Mouse (Mus musculus) embryonic facial prominence, embryonic 12.5 days (tissue): Measurements from ENCODE around the gene Olfr937. TPM values are rescaled to one million over a fixed set of nuclear protein-coding genes. Genes with fewer than 3 reads are reported as not detected.

ENCODE experiments used
- ATAC-seq: fragments of 200-750 bp; cut with Nextera tagmentation; 2 replicates; pipeline ENCODE4 v1.8.0; 2017; ENCODE audit not compliant: insufficient number of reproducible peaks, insufficient read depth, low FRiP score, low TSS enrichment
- H3K27ac ChIP-seq: fragments of 300-500 bp; sonication (generic); 2 replicates; pipeline ENCODE4 v1.5.1; 2016; ENCODE audit warnings: mild to moderate bottlenecking
- H3K27me3 ChIP-seq: fragments of 300-500 bp; sonication (generic); 2 replicates; pipeline ENCODE4 v1.6.1; 2016; ENCODE audit warnings: mild to moderate bottlenecking, moderate library complexity
- H3K36me3 ChIP-seq: fragments of 300-500 bp; sonication (generic); 2 replicates; pipeline ENCODE4 v1.6.1; 2016; ENCODE audit warnings: mild to moderate bottlenecking
- H3K4me1 ChIP-seq: fragments of 300-500 bp; sonication (generic); 2 replicates; pipeline ENCODE4 v1.6.1; 2016
- H3K4me2 ChIP-seq: fragments of 300-500 bp; sonication (generic); replicated peaks from 2 replicates; pipeline ENCODE4 v1.6.1; 2016; ENCODE audit warnings: mild to moderate bottlenecking, moderate library complexity
- H3K4me3 ChIP-seq: fragments of 300-500 bp; sonication (generic); 2 replicates; pipeline ENCODE4 v1.5.1; 2016; ENCODE audit warnings: mild to moderate bottlenecking
- H3K9ac ChIP-seq: fragments of 300-500 bp; sonication (generic); 2 replicates; pipeline ENCODE4 v1.6.1; 2016; ENCODE audit warnings: mild to moderate bottlenecking, moderate library complexity
- H3K9me3 ChIP-seq: fragments of 300-500 bp; sonication (generic); 2 replicates; pipeline ENCODE4 v1.6.1; 2016; ENCODE audit warnings: mild to moderate bottlenecking, moderate library complexity
- WGBS: fragments of 180-500 bp; shearing (Covaris S2); methylation state at CpG from one replicate; pipeline ENCODE4 v1.1.7; 2016; 5-methylcytosine and 5-hydroxymethylcytosine counted together
- microRNA-seq: library from miRNA; unstranded; fragments of <30 nt; microRNA quantifications from one replicate; pipeline ENCODE4, GENCODE M21; 2017
- polyA plus RNA-seq: library from polyadenylated mRNA; unstranded; fragments of >200 nt; fragmentation: Nextera tagmentation; extraction: Ambion mirVana; gene quantifications from 2 replicates; pipeline ENCODE4 v1.2.1, GENCODE M21; 2016

Olfr937 gene
- not detected in 2 replicates for polyA plus RNA-seq

DNA sequence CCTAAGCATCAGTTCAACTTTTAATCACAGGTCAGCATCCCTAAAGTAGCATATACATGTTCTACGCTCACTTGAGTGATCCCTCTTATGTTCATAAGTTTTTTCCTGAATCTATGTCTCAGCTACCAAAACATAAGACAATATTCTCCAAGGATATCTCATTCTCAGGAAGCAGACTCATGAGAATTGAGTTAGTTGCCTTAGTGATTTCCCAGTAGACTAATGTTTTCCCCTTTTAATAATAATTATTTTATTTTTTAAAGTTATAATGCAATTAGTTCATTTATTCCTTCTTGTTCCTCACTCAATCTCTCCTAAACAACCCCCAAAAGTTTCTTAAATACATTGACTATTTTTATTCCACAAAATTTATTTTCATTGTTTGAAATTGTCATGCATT lies at the start of gene Olfr937:
Gene Olfr937, minus strand, starts transcription at position 101 of the 400 bp plus-strand sequence.
- no peak for ATAC-seq

DNA sequence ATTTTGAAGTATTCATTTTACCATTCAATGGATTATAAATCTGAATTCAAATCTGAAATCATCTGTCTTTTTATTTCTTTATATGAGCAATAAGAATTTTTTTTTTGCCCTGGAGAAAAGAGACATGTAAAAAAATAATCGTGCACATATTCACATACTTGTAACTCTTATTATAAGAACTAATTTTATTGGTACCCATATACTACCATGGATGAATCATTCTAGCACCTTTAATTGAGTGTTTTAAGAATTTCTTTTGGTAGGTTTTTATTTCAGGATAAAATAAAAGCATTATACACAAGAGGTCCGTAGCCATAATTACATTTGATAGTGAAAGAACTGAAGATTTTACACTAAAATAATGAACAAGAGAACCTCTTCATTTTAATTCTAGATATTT lies 14.0 kb upstream of the Olfr937 start, which contains the start of gene Olfr938:
Gene Olfr938, minus strand, starts transcription at position 101 of the 400 bp plus-strand sequence.
- 89% methylated on average over 2 of the region's 2 CpGs for WGBS
- Histone ChIP-seq H3K4me2 (no peak within 1 kb of the TSS), H3K27me3 (no peaks in the 10 kb centered on the region), H3K4me3 (no peak within 1 kb of the TSS), H3K9ac (no peak within 1 kb of the TSS), H3K27ac (no peak within 1 kb of the TSS), H3K36me3 (no peaks in the 10 kb centered on the region), H3K4me1 (no peaks in the 10 kb centered on the region), H3K9me3 (no peaks in the 10 kb centered on the region)
- no peak for ATAC-seq

More for the DNA sequence above, at the start of gene Olfr937:
- no peak within 1 kb of the TSS for H3K9ac ChIP-seq
- H3K27me3 ChIP-seq, result no peaks in the 10 kb centered on the region
- WGBS, result 83% methylated on average over 1 of the region's 1 CpGs
- no peak within 1 kb of the TSS for H3K27ac ChIP-seq
- no peaks in the 10 kb centered on the region for H3K9me3 ChIP-seq
- no peak within 1 kb of the TSS for H3K4me3 ChIP-seq
- H3K36me3 ChIP-seq, result no peaks in the 10 kb centered on the region
- no peaks in the 10 kb centered on the region for H3K4me1 ChIP-seq
- H3K4me2 ChIP-seq, result no peak within 1 kb of the TSS

DNA sequence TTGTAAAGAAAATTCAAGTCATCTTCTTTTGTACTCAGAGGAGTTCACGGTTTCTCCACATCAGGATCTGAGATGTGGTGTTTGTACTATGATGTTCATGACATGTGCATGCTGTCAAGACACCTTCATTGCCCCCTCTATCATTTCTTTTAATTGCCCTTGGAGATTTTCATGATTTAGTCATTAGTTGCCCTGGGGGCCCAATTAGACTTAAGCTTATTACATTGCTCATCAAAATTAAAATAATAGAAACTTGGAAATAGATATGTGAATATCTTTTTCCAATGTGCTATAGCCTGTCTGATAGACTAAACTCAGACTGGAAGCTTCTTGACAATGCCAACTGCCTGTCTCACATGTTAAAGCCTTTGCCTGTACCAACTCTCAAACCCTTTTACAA lies 41.5 kb downstream of the Olfr937 start, which contains the start of gene Olfr146:
Gene Olfr146, minus strand, starts transcription at position 101 of the 400 bp plus-strand sequence.
- ATAC-seq, result no peak
- Histone ChIP-seq H3K36me3 (no peaks in the 10 kb centered on the region), H3K9ac (no peak within 1 kb of the TSS), H3K27me3 (no peaks in the 10 kb centered on the region), H3K4me3 (no peak within 1 kb of the TSS), H3K4me1 (no peaks in the 10 kb centered on the region), H3K4me2 (no peak within 1 kb of the TSS), H3K9me3 (no peaks in the 10 kb centered on the region), H3K27ac (no peak within 1 kb of the TSS)
- 87% methylated on average over 1 of the region's 1 CpGs for WGBS

Small RNA genes within 50 kb of the gene (microRNA-seq; reads per million reads assigned to microRNA genes)
- gene Gm25032 (not detected), gene Gm25529 (not detected)

Other genes starting within 250 kb of the Olfr937 start
- gene Olfr923, start 238.4 kb downstream of the Olfr937 start, polyA plus RNA-seq, result not detected in 2 replicates
- not detected in 2 replicates for gene Olfr924, start 220.5 kb downstream of the Olfr937 start, polyA plus RNA-seq
- gene Olfr26, start 209.9 kb downstream of the Olfr937 start, polyA plus RNA-seq, result not detected in 2 replicates
- not detected in 2 replicates for gene Olfr926, start 187.8 kb downstream of the Olfr937 start, polyA plus RNA-seq
- gene Olfr930, start 135.1 kb downstream of the Olfr937 start, polyA plus RNA-seq, result not detected in 2 replicates
- not detected in 2 replicates for gene Olfr933, start 92.6 kb downstream of the Olfr937 start, polyA plus RNA-seq
- gene Olfr934, start 76.6 kb downstream of the Olfr937 start, polyA plus RNA-seq, result not detected in 2 replicates
- not detected in 2 replicates for gene Olfr935, start 65.3 kb downstream of the Olfr937 start, polyA plus RNA-seq
- not detected in 2 replicates for gene Olfr146, start 41.6 kb downstream of the Olfr937 start, polyA plus RNA-seq
- gene Olfr938, start 13.9 kb upstream of the Olfr937 start, polyA plus RNA-seq, result not detected in 2 replicates
- not detected in 2 replicates for gene Olfr27, start 63.2 kb upstream of the Olfr937 start, polyA plus RNA-seq
- not detected in 2 replicates for gene Olfr943, start 101.4 kb upstream of the Olfr937 start, polyA plus RNA-seq
- gene Olfr944, start 137.0 kb upstream of the Olfr937 start, polyA plus RNA-seq, result not detected in 2 replicates
- gene Olfr1537, start 185.0 kb upstream of the Olfr937 start, polyA plus RNA-seq, result not detected in 2 replicates
- not detected in 2 replicates for gene Olfr945, start 211.9 kb upstream of the Olfr937 start, polyA plus RNA-seq